ENCODE assay signal across 18 mouse cellular contexts in genomic region chr10:94741459-94741858, GRCm38 (mm10).
"Had no signal": no experiment of that assay in that cellular context is flagged by ENCODE, and none has a peak within 500 bp of the region (broad histone marks: within the 10 kb centered on the region; RNA-seq: fewer than 3 reads in every experiment).

No protein-coding gene starts in this region.

- H3K4me3 ChIP-seq: lung, embryonic 15.5 days; midbrain, embryonic 10.5 days; midbrain, embryonic 12.5 days; myocyte; neural tube, embryonic 13.5 days; neural tube, embryonic 15.5 days had no signal

- H3K27me3 ChIP-seq: lung, embryonic 15.5 days; midbrain, embryonic 12.5 days; neural tube, embryonic 13.5 days; neural tube, embryonic 15.5 days had no signal

- DNase-seq: lung, adult 2 months; lung, postnatal 14 days; lung, postnatal 4 days; midbrain, embryonic 14.5 days; retina, postnatal 1 day; right cerebral cortex, adult 18-20 months; right cerebral cortex, postnatal 25 days; right cerebral cortex, postnatal 4 days; spleen, adult 18-20 months; thymus, adult 2 months; thymus, postnatal 25 days; thymus, postnatal 4 days had no signal

- H3K4me1 ChIP-seq: lung, embryonic 15.5 days; midbrain, embryonic 10.5 days; midbrain, embryonic 12.5 days; neural tube, embryonic 13.5 days; neural tube, embryonic 15.5 days had no signal

- H3K36me3 ChIP-seq: lung, embryonic 15.5 days; midbrain, embryonic 12.5 days; neural tube, embryonic 13.5 days; neural tube, embryonic 15.5 days had no signal

- H3K27ac ChIP-seq: lung, embryonic 15.5 days; midbrain, embryonic 10.5 days; midbrain, embryonic 12.5 days; neural tube, embryonic 13.5 days; neural tube, embryonic 15.5 days had no signal

- H3K9me3 ChIP-seq: lung, embryonic 15.5 days; midbrain, embryonic 10.5 days; midbrain, embryonic 12.5 days; neural tube, embryonic 13.5 days; neural tube, embryonic 15.5 days had no signal

- H3K9ac ChIP-seq: lung, embryonic 15.5 days; midbrain, embryonic 12.5 days; neural tube, embryonic 13.5 days; neural tube, embryonic 15.5 days had no signal
